Mouse (Mus musculus): ENCODE measurements at regions not wholly inside any gene's neighbourhood (a gene's known extent, or its start where the extent isn't known, plus 50 kb on each side); places are given as distances from the start of the nearest gene placed in this dataset.

- no peak for DNase-seq (ENCODE audit: inconsistent ontology term)
Observed at GRCm38 (mm10) chr11:26881635-26882034, 287.8 kb upstream of the Vrk2 start.

Data from Muller cell, postnatal 12 days (primary cell).